Mouse (Mus musculus) small intestine, adult 2 months (tissue): Measurements from ENCODE around the gene Slc35e3.

Experiments
- CTCF ChIP-seq: fragments of 200-500 bp; IDR thresholded peaks from 2 replicates; pipeline ENCODE4 v1.5.1; 2012; ENCODE audit warnings: low read depth, mild to moderate bottlenecking, control low read depth, inconsistent platforms, low read length, moderate library complexity, mixed read lengths; ENCODE audit not compliant: insufficient replicate concordance, insufficient read length; ENCODE audit errors: extremely low read depth
- POLR2A ChIP-seq: fragments of 200-500 bp; IDR thresholded peaks from 2 replicates; pipeline ENCODE4 v1.6.1; 2012; ENCODE audit warnings: low read depth, mild to moderate bottlenecking, control low read depth, inconsistent platforms, low read length, moderate library complexity

GRCm38 (mm10) chr10:117771131-117771510 lies 25.0 kb upstream of the Slc35e3 start:
- TF ChIP-seq CTCF (no peak), POLR2A (no peak)
